Mouse (Mus musculus) layer of hippocampus, adult 18-20 months (tissue): ENCODE data around the gene BC107364. TPM values are rescaled to one million over a fixed set of nuclear protein-coding genes. Genes with fewer than 3 reads are reported as not detected.
A peak's percentile ranks its signal among the peaks of the same experiment; 100 is the strongest.
"Not testable (repeated sequence)": the region's sequence is repeated elsewhere in the genome, so short reads cannot be mapped to it uniquely, and the experiment has no call there.

Experiments used
- DNase-seq, 2 experiments: peaks; one replicate each; pipeline ENCODE4 v3.0.0; 2022; ENCODE audit warnings: low spot score in 2 of 2
- total RNA-seq, 2 experiments: library from RNA; stranded (reverse); gene quantifications; 2 replicates each; pipeline ENCODE4 v1.2.3; 2021

BC107364 gene
- total RNA-seq, 2 experiments from 2014 or later, result not detected

GRCm38 (mm10) chr3:96414951-96415327 is 37.2 kb downstream of the BC107364 start:
- no peak for DNase-seq

DNA sequence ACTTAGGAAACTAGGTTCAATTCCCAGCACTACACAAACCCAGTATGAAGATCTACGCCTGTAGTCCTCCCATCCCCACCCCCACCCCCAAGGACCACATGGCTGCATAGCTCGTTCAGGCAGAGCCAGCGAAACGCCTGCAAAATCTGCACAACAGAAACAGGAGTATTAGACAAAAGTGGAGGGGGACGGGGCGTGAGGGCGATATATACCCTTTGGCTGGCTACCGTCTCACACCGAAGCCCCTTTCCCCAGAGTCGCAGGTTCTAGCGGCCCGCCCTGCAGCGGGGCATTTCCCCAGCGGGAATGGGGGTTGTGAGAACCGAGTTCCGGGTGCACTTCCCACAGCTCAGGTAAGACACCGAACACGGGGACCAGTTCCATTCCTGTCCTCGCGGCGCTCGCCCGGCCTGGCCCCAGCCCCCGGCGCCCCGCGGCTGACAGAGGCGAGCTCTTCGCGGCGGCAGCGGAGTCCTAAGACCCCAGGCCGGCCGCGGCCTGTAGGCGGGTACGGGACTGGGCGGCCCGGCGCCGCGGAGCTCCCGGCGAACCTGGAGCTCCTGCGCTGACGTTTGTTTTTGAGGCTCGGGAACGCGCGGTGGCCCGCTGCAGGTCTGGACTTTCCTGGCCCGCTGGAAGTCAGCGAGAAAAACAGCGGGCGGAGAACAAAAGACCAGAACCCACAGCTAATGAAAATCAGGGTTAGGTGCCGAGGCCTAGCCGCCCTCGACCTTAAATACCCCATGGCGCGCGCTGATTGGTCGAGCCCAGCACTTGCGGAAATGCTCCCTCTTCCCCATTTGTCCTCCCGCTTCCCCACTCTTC is 37.8 kb downstream of the BC107364 start:
- peak; percentile 59 to 81 for DNase-seq

GRCm38 (mm10) chr3:96413581-96414125 is 38.5 kb downstream of the BC107364 start:
- DNase-seq, result no peak

DNA sequence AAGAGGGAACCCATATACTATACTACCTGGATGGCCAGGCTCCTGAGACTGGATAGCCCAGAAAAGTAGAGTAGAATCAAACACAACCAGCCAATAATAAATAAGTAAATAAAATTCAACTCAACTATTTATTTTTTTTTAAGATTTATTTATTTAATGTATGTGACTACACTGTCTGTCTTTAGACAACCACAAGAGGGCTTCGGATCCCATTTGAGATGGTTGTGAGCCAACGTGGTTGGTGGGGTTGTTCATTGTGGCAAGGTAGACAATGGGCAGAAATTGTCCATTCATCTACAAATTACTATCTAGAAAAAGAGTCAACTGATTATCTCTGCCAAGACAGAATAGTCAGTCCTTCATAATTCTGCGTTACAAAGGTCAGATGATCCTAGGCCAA is 40.3 kb downstream of the BC107364 start:
- no peak for DNase-seq

DNA sequence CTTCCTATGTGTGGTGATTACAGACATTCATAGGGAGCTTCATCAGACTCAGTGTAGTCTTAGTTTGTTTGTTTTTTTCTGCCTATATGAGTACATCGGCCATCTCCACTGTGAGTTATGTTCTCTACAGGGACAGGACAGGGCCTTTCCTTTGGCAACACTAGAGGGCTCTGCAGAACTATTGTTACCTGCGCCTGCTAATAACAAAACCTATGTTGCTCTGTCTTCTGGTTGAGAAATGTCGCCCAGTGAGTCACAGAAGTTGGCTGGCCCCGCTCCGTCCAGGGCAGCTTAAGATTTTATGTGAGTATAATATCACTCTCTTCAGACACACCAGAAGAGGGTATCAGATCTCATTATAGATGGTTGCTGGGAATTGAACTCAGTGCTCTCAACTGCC is 41.1 kb downstream of the BC107364 start:
- peak in 1 of 2 experiments; percentile 11 for DNase-seq

DNA sequence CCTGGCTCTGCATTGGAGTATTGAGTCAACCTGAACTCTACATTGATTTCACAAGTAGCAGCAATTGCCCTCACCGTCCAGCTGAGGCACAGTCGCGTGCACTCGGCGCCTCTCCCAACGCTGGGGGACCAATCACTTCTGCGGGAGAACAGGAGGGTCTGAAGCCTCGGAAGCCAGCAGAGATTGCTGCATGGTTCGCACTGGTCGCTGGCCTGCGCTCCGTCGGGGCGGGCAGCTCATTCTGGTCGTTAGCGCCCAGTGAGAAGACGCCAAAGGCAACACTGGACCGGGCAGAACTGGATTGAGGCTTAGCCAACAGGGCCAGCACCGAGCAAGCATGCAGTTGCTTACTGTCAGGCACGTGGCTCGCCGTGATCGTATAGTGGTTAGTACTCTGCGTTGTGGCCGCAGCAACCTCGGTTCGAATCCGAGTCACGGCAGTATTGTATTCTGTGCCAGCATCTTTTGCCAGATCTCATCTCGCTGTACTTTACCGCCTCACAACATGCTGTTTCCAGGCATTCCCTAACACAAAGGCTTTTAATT is 42.3 kb downstream of the BC107364 start:
- no peak for DNase-seq

- DNase-seq, result not testable (repeated sequence)
Observed at GRCm38 (mm10) chr3:96408111-96408510, 44.0 kb downstream of the BC107364 start.

DNA sequence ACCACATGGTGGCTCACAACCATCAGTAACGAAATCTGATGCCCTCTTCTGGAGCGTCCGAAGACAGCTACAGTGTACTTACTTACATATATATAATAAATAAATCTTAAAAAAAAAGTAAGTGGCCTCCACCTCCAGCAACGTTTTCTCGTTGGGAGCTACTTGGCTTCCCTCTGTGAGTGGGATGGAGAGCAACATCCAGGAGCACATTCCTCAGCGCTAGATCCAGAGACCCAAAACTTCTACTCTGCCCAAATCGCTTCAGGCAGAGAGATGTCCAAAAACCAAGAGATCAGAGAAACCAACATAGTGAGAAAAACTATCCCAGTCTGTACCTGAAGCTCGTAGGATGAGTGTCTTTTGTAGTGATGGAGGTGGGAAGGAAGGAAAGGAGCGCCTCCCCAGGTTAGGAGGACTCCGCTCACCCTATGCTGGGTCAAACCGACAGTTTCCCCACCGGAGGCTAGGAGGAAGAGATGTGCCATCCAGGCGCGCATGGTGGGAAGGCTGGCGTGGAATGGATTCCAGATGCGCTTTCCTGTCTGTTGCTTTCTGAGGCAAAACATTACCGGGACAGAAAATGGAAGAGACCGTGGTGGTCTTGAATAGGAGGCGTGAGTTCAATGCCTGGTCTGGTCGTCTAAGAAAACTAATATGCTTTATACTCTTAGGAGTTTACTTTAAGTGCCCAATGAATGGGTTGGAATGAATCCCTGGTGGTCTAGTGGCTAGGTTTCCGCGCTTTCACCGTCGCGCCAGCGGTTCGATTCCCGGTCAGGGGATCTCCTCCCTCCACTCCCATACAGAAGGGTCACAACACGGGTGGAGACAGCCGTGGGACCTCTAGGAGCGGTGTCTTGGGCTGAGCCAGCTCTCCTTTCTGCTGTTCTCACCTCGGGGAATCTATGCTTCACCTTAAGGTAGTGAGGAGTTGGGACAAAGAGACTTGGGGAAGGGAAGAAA is 46.3 kb downstream of the BC107364 start:
- DNase-seq, result no peak

DNA sequence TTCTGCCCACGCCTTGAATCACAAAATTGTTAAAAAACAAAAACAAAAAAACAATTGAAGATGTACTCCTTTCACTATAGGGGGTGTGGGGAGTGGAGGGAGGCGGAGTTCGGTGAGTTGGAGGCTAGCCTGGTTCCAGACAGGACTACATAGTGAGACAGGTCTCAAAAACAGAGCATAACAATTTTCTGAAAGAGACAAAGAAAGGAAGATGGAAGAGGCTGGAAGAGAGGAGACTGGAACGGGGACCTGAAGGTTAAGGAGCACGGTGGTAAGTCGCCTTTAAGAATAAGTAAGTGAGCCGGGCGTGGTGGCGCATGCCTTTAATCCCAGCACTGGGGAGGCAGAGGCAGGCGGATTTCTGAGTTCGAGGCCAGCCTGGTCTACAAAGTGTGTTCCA is 47.1 kb downstream of the BC107364 start:
- no peak for DNase-seq

GRCm38 (mm10) chr3:96404450-96404849 is 47.7 kb downstream of the BC107364 start:
- DNase-seq, result no peak

DNA sequence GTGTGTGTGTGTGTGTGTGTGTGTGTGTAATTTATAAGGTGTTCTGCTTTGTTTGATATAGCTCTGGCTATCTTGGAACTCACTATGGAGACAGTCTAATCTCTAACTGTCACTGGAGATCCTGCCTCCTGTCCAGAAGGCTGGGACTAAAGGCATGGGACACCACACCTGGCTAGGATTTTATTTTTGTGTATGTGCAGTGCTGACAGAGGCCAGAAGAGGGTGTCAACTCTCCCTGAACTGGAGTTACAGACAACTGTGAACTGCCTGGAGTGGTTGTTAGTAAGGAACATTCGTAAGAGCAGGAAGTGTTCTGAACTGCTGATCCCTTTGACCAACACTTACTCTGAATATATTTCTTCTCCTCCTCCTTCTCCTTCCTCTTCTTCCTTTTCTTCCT is 49.1 kb downstream of the BC107364 start:
- DNase-seq, result no peak

- peak in 1 of 2 experiments; percentile 18 for DNase-seq
Observed at GRCm38 (mm10) chr3:96401832-96402501, 50.1 kb downstream of the BC107364 start.

DNA sequence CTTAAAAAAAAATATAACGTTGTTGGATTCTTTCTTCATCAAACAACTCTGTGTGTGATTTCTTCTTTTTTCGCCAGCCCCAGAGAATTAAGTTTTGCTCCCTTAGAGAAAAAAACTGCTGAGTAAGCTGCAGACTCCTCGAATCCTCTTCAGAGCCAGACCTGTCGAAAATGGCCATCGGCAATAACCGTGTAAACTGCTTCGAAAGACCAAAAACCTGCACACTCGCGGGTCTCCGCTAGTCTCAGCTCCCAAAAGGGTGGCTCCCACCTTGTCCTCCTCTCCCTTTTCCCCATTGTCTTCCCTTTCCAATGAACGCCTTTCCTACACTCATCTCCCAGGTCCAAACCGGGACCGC is 50.7 kb downstream of the BC107364 start:
- no peak for DNase-seq

- DNase-seq, result peak in 1 of 2 experiments; percentile 33
Observed at GRCm38 (mm10) chr3:96398911-96399310, 53.2 kb downstream of the BC107364 start.

GRCm38 (mm10) chr3:96396857-96397256 is 55.2 kb downstream of the BC107364 start:
- no peak for DNase-seq

DNA sequence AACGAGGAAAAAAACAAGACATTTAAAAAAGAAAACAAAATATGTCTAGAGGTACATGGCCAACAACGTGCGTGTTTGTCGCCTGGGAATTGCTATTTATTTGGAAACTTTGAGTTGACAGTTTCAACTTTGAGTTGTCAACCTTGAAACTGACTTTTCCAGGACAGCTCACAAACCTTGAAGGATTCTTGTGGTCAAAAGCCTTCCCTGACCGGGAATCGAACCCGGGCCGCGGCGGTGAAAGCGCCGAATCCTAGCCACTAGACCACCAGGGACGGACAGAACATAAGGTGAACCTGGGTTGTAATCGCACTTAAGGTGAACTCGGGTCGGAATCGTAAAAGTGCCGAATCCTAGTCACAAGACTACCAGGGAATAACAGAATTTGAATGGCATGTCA is 64.9 kb downstream of the BC107364 start:
- not testable (repeated sequence) for DNase-seq

Other genes with a start within 250 kb of the BC107364 start
- 10 to 100 TPM; 18.2 to 19.4 TPM for gene Bola1, start 232.6 kb downstream of the BC107364 start, total RNA-seq
- 10 to 100 TPM; 10.4 to 10.6 TPM for gene Hist2h2ab, start 232.4 kb downstream of the BC107364 start, total RNA-seq
- 10 to 100 TPM; 24.5 to 27.2 TPM for gene Hist2h2ac, start 231.4 kb downstream of the BC107364 start, total RNA-seq
- 1 to 10 TPM; 8.3 to 9.0 TPM for gene Hist2h2be, start 231.2 kb downstream of the BC107364 start, total RNA-seq
- 10 to 100 TPM in 1 of 2 experiments, 1 to 10 TPM in 1; 7.7 to 11.1 TPM for gene Hist2h3c2, start 213.2 kb downstream of the BC107364 start, total RNA-seq
- 100 to 1,000 TPM; 207 to 216 TPM for gene Hist2h2aa2, start 212.0 kb downstream of the BC107364 start, total RNA-seq
- 10 to 100 TPM in 1 of 2 experiments, 1 to 10 TPM in 1; 8.7 to 12.8 TPM for gene Hist2h2aa1, start 206.8 kb downstream of the BC107364 start, total RNA-seq
- gene Hist2h3c1, start 205.6 kb downstream of the BC107364 start, total RNA-seq, result not detected
- gene Hist2h4, start 189.0 kb downstream of the BC107364 start, total RNA-seq, result 10 to 100 TPM; 33.3 to 33.7 TPM
- 10 to 100 TPM; 35.3 to 37.8 TPM for gene Hist2h3b, start 183.7 kb downstream of the BC107364 start, total RNA-seq
- gene Hist2h2bb, start 182.6 kb downstream of the BC107364 start, total RNA-seq, result 100 to 1,000 TPM; 146 to 147 TPM
- 1 to 10 TPM; 1.9 to 3.8 TPM for gene Fcgr1, start 158.3 kb downstream of the BC107364 start, total RNA-seq
- under 1 TPM; 0.25 to 0.30 TPM for gene Hfe2, start 72.9 kb upstream of the BC107364 start, total RNA-seq
- 10 to 100 TPM; 28.1 to 34.8 TPM for gene Txnip, start 105.7 kb upstream of the BC107364 start, total RNA-seq
- gene Gm16253, start 124.7 kb upstream of the BC107364 start, total RNA-seq, result not detected
- gene Polr3gl, start 141.9 kb upstream of the BC107364 start, total RNA-seq, result 10 to 100 TPM; 28.7 to 31.6 TPM
- gene Ankrd34a, start 144.3 kb upstream of the BC107364 start, total RNA-seq, result 10 to 100 TPM; 55.7 to 56.8 TPM
- gene Lix1l, start 148.8 kb upstream of the BC107364 start, total RNA-seq, result 10 to 100 TPM; 30.9 to 33.0 TPM
- gene Rbm8a, start 177.6 kb upstream of the BC107364 start, total RNA-seq, result 10 to 100 TPM; 48.7 to 52.2 TPM
- 10 to 100 TPM; 53.0 to 54.2 TPM for gene Pex11b, start 183.1 kb upstream of the BC107364 start, total RNA-seq
- gene Gm42957, start 183.2 kb upstream of the BC107364 start, total RNA-seq, result under 1 TPM; 0.66 to 0.74 TPM
- 1 to 10 TPM; 2.3 to 3.1 TPM for gene Itga10, start 193.3 kb upstream of the BC107364 start, total RNA-seq
- gene Ankrd35, start 217.8 kb upstream of the BC107364 start, total RNA-seq, result 1 to 10 TPM; 5.5 to 6.9 TPM
- 10 to 100 TPM; 28.9 to 31.5 TPM for gene Pias3, start 244.1 kb upstream of the BC107364 start, total RNA-seq